Mouse (Mus musculus) mammary gland, adult 2 months (tissue): Measurements from ENCODE around the gene Cdc42ep4. TPM values are rescaled to one million over a fixed set of nuclear protein-coding genes. Genes with fewer than 3 reads are reported as not detected.

ENCODE experiments used
- polyA plus RNA-seq: library from polyadenylated mRNA; depleted of rRNA; stranded (reverse); fragments of >200 nt; gene quantifications from 2 replicates; pipeline ENCODE4 v1.2.3, GENCODE M21; 2012; ENCODE audit warnings: low replicate concordance; rRNA removed

Cdc42ep4 gene
- polyA plus RNA-seq = 41.9 and 69.2 TPM in 2 replicates

DNA sequence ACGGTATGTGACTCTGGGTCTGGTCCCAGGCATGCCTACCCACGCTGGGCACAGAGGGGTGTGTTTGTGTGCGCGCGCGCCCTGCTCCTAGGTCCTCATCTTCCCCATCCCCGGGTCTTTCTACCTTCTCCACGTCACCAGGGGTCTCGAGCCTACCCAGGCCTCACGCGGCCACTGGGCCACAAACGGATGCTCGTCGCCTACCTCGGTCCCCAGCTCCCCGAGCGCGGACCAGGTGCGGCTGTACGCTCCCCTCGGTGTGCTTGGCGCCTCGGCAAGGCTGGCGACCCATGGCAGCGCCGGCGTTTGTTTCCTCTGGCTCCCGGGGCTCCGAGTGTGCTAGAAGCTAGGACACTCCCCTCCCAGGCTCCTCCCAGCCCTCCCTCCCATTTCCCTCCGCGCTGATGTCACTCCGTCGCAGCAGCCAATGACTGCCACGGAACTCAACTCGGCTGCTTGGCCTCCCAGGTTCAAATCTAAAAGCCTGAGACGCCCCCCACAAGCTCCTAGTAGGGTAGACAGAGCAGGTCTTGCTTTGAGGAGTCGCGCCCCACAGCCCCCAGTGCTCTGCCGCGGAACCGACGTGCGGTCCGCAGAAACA, at the start of gene Cdc42ep4:
Cdc42ep4 (minus strand) TSS at position 398 of the 601 bp plus-strand sequence.

DNA sequence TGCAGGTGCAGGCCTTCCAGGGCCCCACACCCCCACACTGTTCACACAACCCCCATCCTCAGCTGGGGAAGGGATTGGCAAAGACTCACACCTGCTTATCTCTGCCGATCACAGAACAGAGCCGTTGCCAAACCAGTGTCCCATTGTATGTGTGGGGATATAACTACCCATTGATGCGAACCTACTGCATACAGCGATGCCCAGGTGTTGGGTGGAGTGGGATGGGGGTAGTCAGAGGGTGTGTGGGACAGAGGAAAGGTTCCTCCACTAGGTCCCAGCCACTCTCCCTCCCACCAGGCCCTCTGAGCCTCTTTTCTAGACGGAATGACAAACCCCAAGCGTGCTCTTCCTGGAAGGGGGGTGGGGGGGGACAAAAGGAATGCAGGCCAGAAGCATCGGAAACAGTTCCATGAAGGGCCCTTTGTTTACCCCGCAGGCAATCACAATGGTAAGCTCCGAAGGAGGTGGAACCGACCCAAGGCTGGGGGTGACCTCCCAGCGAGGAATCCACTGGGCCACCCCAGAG, 41.9 kb downstream of the Cdc42ep4 start, which contains the start of gene Cpsf4l:
Cpsf4l (minus strand) TSS at position 287 of the 526 bp plus-strand sequence.

GRCm38 (mm10) chr11:113683957-113684706, 67.5 kb downstream of the Cdc42ep4 start, which contains the start of the genes Fam104a and D11Wsu47e:
Fam104a (minus strand) TSS chr11:113684155.
D11Wsu47e (plus strand) TSS chr11:113684412.

Other genes with a start within 250 kb of the Cdc42ep4 start
- gene Sstr2, start 132.5 kb downstream of the Cdc42ep4 start, polyA plus RNA-seq = not detected in 2 replicates
- 45.8 and 51.9 TPM in 2 replicates for gene Cog1, start 102.7 kb downstream of the Cdc42ep4 start, polyA plus RNA-seq
- gene Slc39a11, start 101.8 kb downstream of the Cdc42ep4 start, polyA plus RNA-seq = 20.3 and 25.4 TPM in 2 replicates
- 20.3 and 37.8 TPM in 2 replicates for gene Fam104a, start 67.7 kb downstream of the Cdc42ep4 start, polyA plus RNA-seq
- gene D11Wsu47e, start 67.5 kb downstream of the Cdc42ep4 start, polyA plus RNA-seq = 6.4 and 8.3 TPM in 2 replicates
- 1.5 and 2.7 TPM in 2 replicates for gene Cpsf4l, start 41.9 kb downstream of the Cdc42ep4 start, polyA plus RNA-seq